Mouse (Mus musculus) mouse embryonic stem cell (cell line): ENCODE data around the gene Cdh13.

ENCODE experiments used
- in situ Hi-C, 2 experiments: fragments of 300-500 bp; cut with MboI; formaldehyde crosslinking; loops; 1 replicate in 1 of 2; 3 replicates in 1 of 2; pipeline ENCODE4 v1.14.3; 2019 to 2020; ENCODE audit warnings: low sequenced_read_pairs in 2 of 2, low pct_unique_long_range_greater_than_20kb in 1 of 2, mixed read lengths in 1 of 2; ENCODE audit not compliant: unreplicated experiment in 1 of 2

Gene Cdh13

GRCm38 (mm10) chr8:119022301-119022870 lies 738.9 kb downstream of the Cdh13 start:
- in situ Hi-C loops: no loop called here

GRCm38 (mm10) chr8:119033398-119033797 lies 749.9 kb downstream of the Cdh13 start:
- in situ Hi-C loops: no loop called here

DNA sequence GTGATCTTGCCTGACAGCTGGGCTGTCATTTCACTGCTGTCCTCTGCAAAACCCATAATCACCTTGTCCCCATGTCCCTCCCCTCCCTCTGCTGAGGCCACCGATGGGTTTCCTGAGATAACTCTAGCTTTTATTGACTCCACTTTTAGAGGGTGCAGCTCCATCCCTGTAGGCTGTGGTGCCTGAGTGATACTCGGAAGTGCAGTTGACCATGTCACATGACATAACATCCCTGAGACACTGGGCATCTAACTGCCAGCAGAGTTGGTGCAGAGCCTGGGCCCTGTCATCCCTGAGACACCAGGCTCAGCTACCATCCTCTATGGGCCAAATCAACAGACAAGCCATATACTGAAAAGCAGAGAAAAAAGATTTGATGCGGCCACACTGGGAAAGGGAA lies 750.5 kb downstream of the Cdh13 start:
- in situ Hi-C loops: no loop called here

- in situ Hi-C loops: no loop called here
These were observed 751.6 kb downstream of the Cdh13 start for GRCm38 (mm10) chr8:119035126-119035525.

DNA sequence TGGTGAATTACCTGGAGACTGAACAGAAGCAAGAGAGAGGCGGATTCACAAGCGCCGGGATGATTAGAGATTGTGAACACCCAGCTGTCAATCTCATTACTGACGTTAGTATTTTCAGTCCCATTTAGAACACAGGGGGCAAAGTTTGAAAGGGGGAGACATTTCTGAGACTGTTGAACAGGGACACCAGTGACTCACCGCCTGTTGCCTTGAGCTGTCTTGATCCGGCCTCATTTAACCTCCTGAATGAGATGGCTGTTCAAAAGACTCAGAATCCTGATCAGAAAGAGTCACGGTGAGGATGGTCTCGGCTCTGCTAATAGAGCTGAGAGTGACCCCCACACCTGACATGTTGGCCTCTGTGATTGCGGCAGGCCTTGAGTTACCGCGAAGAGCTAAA lies 754.0 kb downstream of the Cdh13 start:
- in situ Hi-C loops: no loop called here

GRCm38 (mm10) chr8:119039358-119039757 lies 755.8 kb downstream of the Cdh13 start:
- in situ Hi-C loops: no loop called here

- in situ Hi-C loops: no loop called here
These were observed 774.3 kb downstream of the Cdh13 start for GRCm38 (mm10) chr8:119057876-119058275.

DNA sequence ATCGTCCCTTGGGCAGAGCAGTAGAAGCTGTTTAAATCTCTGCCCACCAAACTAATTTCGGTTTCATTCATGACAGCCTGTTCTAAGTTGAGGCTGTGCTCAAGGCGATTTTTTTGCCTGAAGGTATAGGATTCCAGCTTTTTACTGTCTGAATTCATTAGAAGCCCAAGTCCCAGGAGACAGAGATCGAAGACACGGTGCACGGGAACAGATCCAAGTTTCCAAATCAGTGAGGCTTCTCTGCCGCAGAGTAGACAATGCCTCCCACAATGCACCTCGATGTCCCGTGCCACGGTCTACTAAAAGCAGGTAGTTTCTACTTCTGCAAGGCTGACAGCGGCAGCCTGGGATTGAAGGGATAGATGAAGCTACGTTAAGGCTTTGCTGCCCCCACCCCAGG lies 778.1 kb downstream of the Cdh13 start:
- in situ Hi-C loops: no loop called here

- in situ Hi-C loops: no loop called here
These were observed 781.0 kb downstream of the Cdh13 start for GRCm38 (mm10) chr8:119064523-119064922.

DNA sequence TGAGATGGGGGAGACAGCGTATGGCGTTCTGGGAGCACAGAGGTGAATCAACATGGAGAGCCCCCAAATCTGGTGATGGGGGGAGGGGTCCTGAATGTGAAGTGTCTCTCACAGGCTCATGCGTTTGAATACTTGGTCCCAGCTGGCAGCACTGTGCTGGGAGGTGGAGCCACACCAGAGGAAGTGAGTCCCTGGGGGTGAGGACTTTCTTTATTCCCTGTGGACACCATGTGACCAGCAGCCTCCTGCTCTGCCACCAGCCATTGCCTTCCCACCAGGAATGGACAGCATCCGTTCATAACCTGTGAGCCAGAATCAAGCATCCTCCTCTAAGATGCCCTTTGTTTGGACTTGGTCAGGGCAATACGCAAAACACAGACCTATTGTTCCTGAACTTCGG lies 788.8 kb downstream of the Cdh13 start:
- in situ Hi-C loops: no loop called here

GRCm38 (mm10) chr8:119085022-119085421 lies 801.5 kb downstream of the Cdh13 start:
- in situ Hi-C loops: no loop called here

DNA sequence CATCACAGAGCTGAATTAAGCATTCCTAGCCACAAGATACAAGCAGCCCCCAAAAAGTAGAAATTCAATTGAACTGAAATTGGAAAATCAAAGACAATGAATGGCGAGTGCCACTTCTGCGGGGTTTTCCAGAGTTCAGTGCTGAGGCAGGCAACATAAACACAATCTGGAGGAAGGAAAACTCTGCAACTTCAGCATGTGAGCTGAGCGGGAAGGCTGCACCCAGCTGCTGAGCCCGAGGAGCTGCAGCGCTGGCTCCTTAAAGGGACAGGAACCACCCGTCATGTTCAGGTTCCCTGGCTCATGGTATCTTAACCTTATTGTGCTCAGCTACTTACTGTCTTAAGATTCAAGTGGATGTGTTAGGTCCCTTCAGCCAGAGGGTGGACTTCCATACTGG lies 814.7 kb downstream of the Cdh13 start:
- in situ Hi-C loops: no loop called here

- in situ Hi-C loops: no loop called here
These were observed 819.3 kb downstream of the Cdh13 start for GRCm38 (mm10) chr8:119102871-119103270.

- in situ Hi-C loops: no loop called here
These were observed 826.1 kb downstream of the Cdh13 start for GRCm38 (mm10) chr8:119109655-119110054.

DNA sequence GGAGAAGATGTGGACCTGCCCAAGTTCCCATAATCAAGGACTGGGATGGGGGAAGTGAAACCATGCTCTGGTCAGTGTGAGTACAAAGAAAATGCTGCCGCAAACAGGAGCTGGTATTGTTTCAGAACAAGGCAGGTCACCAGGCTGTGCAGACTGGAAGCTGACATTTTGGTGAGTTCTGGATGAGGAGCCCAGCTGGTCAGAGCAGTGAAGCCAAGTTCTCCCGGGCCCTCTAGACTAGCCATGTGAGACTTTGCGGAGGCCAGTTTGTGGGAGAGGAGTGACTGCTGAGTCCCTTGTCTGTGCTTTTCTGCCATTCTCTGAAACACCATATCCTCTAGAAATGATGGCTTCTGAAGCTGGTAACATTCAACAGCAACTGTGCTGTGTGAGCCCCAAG lies 829.3 kb downstream of the Cdh13 start:
- in situ Hi-C loops: no loop called here

GRCm38 (mm10) chr8:119121236-119121635 lies 837.7 kb downstream of the Cdh13 start:
- in situ Hi-C loops: no loop called here

- in situ Hi-C loops: no loop called here
These were observed 844.3 kb downstream of the Cdh13 start for GRCm38 (mm10) chr8:119127841-119128240.

DNA sequence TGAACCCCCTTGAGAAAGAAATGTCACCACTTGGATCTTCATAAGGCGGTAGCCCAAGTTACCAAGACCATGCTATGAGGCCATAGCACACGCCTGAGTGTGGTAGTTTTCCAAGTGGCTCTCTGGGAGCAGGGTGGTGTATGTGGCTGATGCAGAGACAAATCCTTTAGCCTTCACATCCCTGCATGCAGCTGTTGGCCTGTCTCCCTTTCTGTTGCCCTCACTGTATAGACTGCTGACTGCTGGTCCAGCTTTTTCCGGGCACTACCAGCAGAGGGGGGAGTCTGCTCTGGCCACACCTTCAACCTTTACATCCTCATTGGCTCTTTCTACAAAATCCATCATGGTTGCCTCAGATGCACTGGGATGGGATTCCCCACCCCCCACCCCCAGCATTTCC lies 844.7 kb downstream of the Cdh13 start:
- in situ Hi-C loops: no loop called here

GRCm38 (mm10) chr8:119156454-119156921 lies 873.0 kb downstream of the Cdh13 start:
- in situ Hi-C loops: no loop called here

DNA sequence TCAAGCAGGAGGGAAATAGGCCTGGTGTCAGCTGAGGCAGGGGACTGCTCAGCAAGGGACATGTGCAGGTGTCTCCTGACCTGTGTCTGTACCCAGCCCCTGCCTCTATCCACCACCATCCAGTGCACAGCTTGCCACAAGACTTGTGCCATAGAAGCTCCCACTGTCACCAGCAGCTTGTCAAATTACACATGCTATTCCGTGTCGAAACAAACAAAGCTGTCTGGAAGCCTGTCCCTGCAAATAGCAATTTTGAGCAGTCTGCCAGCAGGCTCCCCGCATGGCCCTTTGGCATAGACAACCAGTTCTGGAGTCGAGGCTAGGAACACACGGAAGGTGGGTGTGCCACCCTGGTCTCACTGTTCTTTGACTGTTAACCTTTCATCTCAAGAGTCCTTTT lies 875.1 kb downstream of the Cdh13 start:
- in situ Hi-C loops: no loop called here

DNA sequence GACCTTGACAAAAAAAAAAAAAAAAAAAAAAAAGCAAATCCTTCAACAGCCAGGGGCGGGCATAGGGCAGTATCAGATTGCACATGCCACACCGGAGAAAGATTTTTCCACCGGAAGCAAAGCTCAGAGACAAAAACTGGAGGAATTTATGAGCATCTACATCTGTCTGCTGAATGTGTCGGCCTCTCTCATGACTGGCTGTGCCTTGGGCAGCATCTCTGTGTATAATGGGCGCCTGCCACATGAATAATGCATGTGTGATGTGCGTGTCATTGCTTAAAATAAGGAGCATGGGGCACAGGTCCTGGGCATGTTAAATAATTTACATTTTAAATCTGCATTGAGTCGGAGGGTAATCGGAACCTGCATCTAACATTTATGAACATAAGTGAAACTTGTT lies 876.3 kb downstream of the Cdh13 start:
- in situ Hi-C loops: no loop called here
